Mouse (Mus musculus): ENCODE data around the gene Cdk18.

- no peak for TF ChIP-seq CTCF (IDR thresholded peaks at IDR 0.05; ENCODE audit: low read depth)
- TF ChIP-seq EP300 (IDR thresholded peaks at IDR 0.05; ENCODE audit: low read depth): no peak
Observed at GRCm38 (mm10) chr1:132151908-132152307, 12.4 kb upstream of the Cdk18 start.
